Mouse (Mus musculus) brain, embryonic 14.5 days (tissue): ENCODE measurements around the gene Acsm4.

Experiments
- CTCF ChIP-seq: fragments of 200-500 bp; IDR thresholded peaks from 2 replicates; pipeline ENCODE4 v1.5.1; 2012; ENCODE audit warnings: inconsistent platforms, mild to moderate bottlenecking, moderate library complexity, borderline replicate concordance; ENCODE audit not compliant: insufficient read depth, insufficient read length; ENCODE audit errors: extremely low read depth
- POLR2A ChIP-seq: fragments of 200-500 bp; IDR thresholded peaks from 2 replicates; pipeline ENCODE4 v1.6.1; 2012; ENCODE audit warnings: mild to moderate bottlenecking, inconsistent platforms, borderline replicate concordance; ENCODE audit not compliant: poor library complexity, insufficient read depth, insufficient read length, severe bottlenecking; ENCODE audit errors: extremely low read depth

GRCm38 (mm10) chr7:119689726-119690125, at the start of gene Acsm4:
- no peak for TF ChIP-seq CTCF
- no peak for TF ChIP-seq POLR2A
